Mouse (Mus musculus): Measurements from ENCODE around the gene Bex6.

Bex6 gene

DNA sequence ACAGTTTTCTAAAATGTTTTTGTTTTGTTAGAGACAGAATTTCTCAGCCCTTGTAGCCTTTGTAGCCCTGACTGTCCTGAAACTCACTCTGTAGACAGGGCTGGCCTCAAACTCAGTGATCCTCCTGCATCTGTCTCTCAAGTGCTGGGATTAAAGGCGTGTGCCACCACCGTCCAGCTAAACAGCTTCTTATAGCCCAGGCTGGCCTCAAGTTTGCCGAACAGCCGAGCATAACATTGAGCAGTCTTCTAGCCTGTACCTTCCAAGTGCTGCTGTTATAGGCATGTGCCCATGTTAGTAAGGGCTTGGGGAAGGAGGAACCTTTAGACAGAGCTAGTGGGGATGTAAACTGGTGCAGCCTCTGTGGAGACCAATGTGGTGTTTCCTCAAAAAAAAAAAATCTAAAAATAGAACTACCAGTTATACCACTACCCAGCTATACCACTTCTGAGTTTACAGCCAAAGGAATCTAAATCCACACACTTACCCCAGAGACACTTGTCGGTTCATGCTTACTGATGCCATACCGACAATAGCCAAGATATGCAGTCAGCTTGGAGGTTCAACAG lies at the start of gene Bex6:
Bex6 (plus strand) TSS at position 491 of the 569 bp plus-strand sequence.
- DNase-seq (ENCODE audit: low spot score in 2 of 2), result no peak

DNA sequence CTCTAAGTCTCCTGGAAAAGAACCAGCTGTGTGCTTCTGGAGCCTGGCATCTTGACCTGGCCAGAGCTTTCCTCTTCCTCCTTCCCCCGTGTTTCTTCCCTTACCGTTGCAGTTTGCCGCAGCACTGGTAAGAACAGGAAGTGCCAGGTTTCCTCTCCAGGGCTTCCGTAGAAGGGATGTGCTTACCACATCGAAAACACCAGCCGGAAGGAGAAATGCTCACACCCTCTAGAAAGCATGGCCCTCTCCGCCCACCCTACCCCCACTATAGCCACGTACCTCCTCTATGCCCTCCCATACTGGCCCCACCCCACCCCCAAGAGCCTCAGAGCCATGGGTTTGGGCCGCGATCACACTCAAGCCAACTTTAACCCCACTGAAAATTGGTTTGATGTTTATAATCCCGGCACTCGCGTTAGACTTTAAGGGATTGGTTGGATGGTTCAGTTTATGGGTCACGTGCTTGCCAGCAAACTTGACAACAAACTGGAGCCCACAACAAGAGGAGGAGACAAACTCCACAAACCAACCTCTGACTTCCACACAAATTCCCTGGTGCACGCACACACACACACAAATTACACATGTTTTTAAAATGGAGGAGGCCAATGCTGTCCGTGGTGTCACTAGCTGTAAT lies 49.3 kb upstream of the Bex6 start:
- no peak for DNase-seq (ENCODE audit: low spot score in 2 of 2)

- no peak for DNase-seq (ENCODE audit: low spot score in 2 of 2)
These were observed 46.5 kb upstream of the Bex6 start for GRCm38 (mm10) chr16:32133148-32133547.

DNA sequence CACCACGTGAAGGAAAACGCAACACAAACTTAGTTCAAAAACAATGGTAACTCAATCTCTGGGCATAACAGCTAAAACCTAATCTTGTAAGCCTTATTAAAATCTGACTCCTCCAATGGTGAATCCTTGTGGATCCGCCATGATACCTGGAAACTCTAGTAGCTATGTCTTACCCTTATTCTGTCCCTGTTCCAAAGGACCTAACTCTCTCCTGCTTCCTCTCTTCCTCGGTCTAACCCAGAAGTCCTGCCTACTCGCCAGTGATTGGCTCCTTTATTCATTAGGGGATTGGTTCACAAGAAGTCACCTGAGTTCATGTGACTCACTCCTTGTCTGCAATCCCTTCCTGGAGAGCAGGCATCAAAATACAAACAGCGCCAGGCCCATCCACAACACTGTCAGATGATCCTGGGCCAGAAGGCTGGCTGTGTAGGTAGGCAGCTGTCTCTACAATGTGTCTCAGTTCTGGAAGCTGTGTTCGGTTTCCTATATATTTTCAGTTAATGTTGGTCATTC lies 43.7 kb upstream of the Bex6 start:
- DNase-seq (ENCODE audit: low spot score in 2 of 2), result no peak

DNA sequence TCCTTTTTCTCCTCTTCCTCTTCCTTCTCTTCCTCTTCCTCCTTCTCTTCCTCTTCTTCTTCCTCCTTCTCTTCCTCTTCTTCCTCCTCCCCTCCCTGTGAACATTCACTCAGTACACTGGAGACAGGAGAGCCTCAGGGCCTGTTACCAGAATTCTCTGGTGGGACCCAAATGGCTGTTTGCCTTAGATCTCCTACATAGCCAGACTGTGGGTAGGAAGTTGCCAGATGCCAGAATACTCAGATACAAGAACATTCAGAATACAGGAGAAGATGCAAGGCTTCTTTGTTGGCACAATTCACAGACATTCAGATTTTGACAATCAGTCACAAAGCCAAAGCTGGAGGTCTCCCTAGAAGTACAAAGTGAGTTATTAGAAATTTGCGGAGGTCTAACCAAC lies 40.7 kb upstream of the Bex6 start:
- DNase-seq (ENCODE audit: low spot score in 2 of 2), result no peak

- DNase-seq (ENCODE audit: low spot score in 2 of 2), result no peak
These were observed 35.9 kb upstream of the Bex6 start for GRCm38 (mm10) chr16:32143766-32144165.

DNA sequence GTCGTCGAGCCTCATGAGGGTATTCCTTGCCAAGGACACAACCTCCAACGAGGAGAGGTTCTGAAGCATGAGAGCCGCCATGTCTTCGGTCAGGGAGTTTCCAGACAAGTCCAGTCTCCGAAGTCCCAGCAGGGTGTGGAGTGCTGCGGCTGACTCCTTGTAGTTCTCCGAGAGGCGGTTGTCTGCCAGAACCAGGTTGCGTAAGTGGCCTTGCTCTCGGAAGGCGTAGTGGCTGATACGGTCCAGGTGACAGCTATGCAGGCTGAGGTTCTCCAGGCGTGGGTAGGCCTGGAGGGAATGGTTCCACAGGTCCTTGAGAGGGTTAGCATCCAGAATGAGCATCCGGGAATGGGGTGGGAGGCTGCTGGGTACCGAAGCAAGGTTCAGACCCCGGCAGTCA lies 35.0 kb upstream of the Bex6 start:
- DNase-seq (ENCODE audit: low spot score in 2 of 2), result no peak

GRCm38 (mm10) chr16:32147589-32148207 lies 31.9 kb upstream of the Bex6 start:
- no peak for DNase-seq (ENCODE audit: low spot score in 2 of 2)

DNA sequence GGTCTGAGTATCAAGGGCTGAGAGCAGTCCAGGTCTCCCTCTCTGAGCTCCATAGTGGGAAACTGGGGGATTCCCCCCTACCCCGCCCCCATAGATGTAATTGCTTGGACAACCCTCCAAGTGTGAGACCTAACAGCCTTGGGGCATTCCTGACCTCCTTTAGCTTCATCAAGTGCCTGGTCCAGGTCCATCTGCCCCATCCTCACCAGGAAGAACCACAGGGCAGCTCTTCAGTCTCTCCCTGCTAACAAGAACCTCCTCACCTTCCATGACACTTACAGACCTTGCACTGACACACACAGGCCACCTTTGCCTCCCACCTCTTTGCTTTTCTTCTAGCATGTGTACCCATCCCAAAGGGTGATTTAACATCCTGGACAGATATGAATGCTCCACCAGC lies 25.6 kb upstream of the Bex6 start:
- no peak for DNase-seq (ENCODE audit: low spot score in 2 of 2)

DNA sequence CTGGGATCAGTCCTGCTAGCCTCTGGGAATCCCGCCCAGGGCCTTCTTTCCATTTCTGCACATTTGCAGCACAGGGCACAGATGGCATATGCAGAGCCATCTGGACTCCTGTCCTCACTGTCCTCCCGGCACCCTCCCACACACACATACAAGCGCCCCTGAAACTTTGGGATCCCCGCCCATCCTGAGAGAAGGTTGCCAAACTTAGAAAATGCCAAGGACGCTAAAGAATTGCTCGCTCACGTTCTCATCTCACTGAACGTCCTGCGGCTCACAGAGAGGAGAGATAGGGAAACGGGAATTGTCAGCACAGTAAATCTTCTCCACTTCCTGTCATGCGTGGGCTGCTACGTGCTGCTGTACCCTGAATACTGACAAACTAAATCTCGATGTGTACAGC lies 25.2 kb upstream of the Bex6 start:
- peak; percentile 52 to 55 for DNase-seq (ENCODE audit: low spot score in 2 of 2)

GRCm38 (mm10) chr16:32156719-32157118 lies 22.9 kb upstream of the Bex6 start:
- DNase-seq (ENCODE audit: low spot score in 2 of 2), result no peak

DNA sequence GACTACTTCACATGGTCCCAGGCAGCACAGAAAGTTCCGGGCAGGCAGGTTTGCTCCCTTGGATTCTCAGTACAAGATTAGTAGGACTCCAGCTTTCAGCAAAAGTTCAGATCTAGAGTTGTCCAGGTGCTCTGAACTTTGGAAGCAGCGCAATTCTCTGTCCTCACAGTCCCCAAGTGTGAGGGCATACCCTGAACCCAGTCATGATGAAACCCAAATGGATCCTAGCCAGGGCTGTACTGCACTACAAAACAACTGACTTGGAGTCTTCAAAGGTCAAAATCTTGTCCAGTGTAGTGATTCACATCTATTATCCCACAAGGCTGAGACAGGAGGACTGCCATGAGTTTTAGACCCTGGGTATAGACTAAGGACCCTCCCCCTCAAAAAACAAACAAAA lies 22.3 kb upstream of the Bex6 start:
- DNase-seq (ENCODE audit: low spot score in 2 of 2), result no peak

DNA sequence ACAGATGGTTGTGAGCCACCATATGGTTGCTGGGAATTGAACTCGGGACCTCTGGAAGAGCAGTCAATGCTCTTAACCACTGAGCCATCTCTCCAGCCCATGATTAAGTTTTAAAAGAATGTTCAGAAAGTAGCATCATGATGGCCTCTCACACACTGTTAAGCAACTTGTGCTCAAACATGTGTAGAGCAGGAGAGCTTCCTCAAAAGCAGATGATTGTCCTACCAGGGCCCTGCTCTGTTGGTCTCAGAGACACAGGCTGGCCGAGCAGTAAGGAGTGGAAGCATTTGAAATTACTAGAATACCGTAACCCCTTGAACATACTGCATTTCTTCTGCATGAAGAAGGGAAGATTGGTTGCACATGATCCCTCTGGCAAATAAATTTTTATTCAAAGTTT lies 20.7 kb upstream of the Bex6 start:
- DNase-seq (ENCODE audit: low spot score in 2 of 2), result no peak

DNA sequence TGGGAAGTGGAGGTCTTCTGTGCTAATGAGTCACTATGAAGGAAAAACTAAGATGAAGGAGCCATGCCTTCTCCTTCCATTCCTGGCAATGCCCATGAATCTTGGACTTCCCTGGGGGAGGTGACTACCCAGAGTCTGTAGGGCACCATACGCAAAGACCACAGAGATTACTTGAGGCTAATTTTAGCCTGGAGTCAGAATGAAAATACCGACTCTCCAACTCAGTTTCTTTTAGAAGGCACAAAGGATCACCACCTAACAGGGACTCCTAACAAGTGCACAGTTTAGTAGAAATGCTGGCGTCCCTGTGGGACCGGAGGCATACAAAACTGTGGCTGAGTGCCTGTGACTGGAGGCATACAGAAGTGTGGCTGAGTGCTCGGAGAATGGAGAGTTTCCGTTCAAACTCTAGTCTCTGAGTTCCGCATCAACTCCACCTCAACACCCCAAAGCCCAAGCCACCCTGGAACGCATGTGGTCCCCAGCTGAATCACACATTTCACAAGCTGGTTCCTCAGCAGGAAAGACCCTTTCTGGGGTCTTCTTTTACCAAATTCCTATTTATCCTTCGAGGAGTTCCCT lies 18.8 kb upstream of the Bex6 start:
- DNase-seq (ENCODE audit: low spot score in 2 of 2), result no peak

DNA sequence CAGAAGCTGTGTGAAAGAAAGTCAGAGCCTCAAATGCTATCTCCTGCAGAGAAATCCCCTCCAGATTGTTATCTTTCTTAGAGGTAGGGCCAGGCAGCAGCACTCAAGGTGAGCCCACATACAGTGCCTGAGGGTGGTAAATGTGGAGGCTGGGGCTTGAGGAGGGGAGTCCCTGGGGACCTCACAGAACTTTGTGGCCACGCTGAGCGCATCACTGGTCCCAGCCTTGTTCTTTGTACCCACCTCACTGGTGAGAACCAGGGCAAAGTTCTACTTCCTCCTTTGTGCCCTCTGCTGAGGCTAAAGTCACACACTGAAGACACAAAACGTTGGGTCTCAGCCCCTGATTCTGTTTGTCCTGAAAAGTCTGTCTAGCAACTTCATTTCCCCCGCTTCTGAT lies 16.2 kb upstream of the Bex6 start:
- no peak for DNase-seq (ENCODE audit: low spot score in 2 of 2)

- DNase-seq (ENCODE audit: low spot score in 2 of 2), result no peak
These were observed 15.7 kb upstream of the Bex6 start for GRCm38 (mm10) chr16:32163891-32164290.

DNA sequence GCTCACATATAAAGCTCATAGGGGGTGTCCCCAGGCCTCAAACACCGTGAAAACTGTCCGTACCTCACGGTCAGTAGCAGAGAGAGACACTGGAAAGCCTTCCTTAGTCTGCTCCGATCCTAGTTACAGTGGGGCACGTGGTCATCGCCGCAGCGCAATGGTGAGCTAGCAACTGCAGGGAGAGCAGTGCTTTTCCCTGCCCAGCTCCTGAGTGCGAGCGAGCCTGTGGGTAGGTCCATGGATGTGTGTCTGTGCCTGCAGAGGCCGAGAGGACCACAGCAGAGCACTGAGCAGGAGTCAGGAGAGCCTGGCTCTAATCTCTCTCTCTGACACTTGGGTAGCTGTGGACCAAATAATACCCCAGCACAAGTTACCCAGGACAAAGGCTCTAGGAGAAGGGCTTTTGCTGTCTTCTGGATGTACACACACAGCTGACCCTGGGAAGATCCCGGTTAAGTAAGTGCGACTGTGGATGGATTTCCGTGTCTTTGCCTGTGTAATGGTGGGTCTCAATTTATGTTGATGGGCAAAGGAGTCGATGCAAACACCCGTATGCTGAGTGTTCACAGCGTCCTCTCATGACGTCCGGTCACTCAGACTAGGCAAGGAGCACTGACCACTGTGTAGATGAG lies 15.1 kb upstream of the Bex6 start:
- no peak for DNase-seq (ENCODE audit: low spot score in 2 of 2)

DNA sequence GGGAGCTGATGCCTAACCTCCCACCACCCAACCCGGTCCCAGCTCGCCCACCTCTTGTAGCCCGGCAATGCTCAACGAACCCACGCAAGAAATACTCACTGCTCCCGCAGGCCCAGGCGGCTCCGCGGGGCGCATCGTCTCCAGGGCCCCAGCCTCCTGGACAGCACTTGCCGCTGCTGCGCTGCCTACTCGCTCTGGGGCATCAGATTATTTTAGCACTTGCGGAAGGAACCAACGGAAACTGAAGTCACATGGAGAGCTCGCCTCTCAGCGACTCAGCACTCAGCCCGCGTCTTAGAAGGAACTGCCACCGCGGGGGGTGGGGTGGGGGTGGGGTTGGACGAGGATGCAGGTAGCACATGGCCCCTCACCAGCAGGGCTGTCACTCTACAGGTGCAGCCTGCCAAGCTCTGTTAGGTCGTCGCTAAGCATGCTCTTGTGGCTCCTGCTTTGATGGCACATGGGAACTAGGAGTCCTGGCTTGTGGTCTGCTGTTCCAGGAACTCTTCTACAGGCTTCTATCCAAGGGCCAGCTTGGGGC lies 14.3 kb upstream of the Bex6 start, which contains the start of gene Nrros:
Nrros (minus strand) TSS at position 314 of the 541 bp plus-strand sequence.
- DNase-seq (ENCODE audit: low spot score in 2 of 2), result peak in 1 of 2 experiments; percentile 31

GRCm38 (mm10) chr16:32167819-32168545 lies 11.6 kb upstream of the Bex6 start:
- no peak for DNase-seq (ENCODE audit: low spot score in 2 of 2)

GRCm38 (mm10) chr16:32171031-32171731 lies 8.4 kb upstream of the Bex6 start:
- DNase-seq (ENCODE audit: low spot score in 2 of 2), result no peak

DNA sequence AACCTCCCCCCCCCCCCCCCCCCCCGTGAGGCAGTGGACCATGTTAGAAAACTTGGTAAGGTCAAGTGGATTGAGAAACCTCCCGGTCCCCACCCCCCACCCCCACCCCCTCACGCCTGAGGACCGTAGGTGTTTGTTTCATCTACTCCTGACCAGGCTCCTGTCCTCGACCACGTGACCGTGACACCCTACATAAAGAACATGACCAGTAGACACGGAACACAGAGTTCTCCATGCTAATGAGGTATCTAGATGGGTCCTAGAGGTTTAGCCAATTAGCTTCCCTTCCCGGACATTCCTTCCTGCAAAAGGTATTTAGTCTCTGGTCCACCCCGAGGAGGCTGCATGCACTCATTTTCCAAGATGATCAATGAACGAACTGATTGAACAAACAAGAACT lies 6.2 kb upstream of the Bex6 start:
- DNase-seq (ENCODE audit: low spot score in 2 of 2), result no peak

Data from frontal cortex, postnatal 25 days (tissue).